Mouse (Mus musculus) embryonic facial prominence, embryonic 10.5 days (tissue): ENCODE measurements around the gene Clec2l. TPM values are rescaled to one million over a fixed set of nuclear protein-coding genes. Genes with fewer than 3 reads are reported as not detected.

ENCODE experiments used
- DNase-seq: peaks from one replicate; pipeline ENCODE4 v3.0.0-alpha.2; 2017; ENCODE audit warnings: low spot score
- H3K27ac ChIP-seq: fragments of 300-500 bp; sonication (generic); replicated peaks from 2 replicates; pipeline ENCODE4 v1.5.1; 2016; ENCODE audit warnings: mild to moderate bottlenecking
- H3K27me3 ChIP-seq: fragments of 300-500 bp; sonication (generic); replicated peaks from 2 replicates; pipeline ENCODE4 v1.6.1; 2016; ENCODE audit warnings: low read depth, mild to moderate bottlenecking; ENCODE audit not compliant: poor library complexity, severe bottlenecking
- H3K36me3 ChIP-seq: fragments of 300-500 bp; sonication (generic); replicated peaks from 2 replicates; pipeline ENCODE4 v1.6.1; 2016; ENCODE audit warnings: mild to moderate bottlenecking, moderate library complexity
- H3K4me1 ChIP-seq: fragments of 300-500 bp; sonication (generic); 2 replicates; pipeline ENCODE4 v1.6.1; 2016
- H3K4me3 ChIP-seq: fragments of 300-500 bp; sonication (generic); 2 replicates; pipeline ENCODE4 v1.5.1; 2016; ENCODE audit warnings: mild to moderate bottlenecking, moderate library complexity
- H3K9me3 ChIP-seq: fragments of 300-500 bp; sonication (generic); 2 replicates; pipeline ENCODE4 v1.6.1; 2016; ENCODE audit warnings: mild to moderate bottlenecking
- WGBS: fragments of 180-500 bp; shearing (Covaris S2); methylation state at CpG from one replicate; pipeline ENCODE4 v1.1.7; 2016; 5-methylcytosine and 5-hydroxymethylcytosine counted together
- polyA plus RNA-seq: library from polyadenylated mRNA; unstranded; fragments of >200 nt; fragmentation: Nextera tagmentation; extraction: Ambion mirVana; gene quantifications from 2 replicates; pipeline ENCODE4 v1.2.1, GENCODE M21; 2016

Gene Clec2l
- polyA plus RNA-seq, 1 experiment from 2014 or later = 0.97 TPM

- H3K27me3 ChIP-seq = no peaks in the 10 kb centered on the region
- H3K36me3 ChIP-seq = peaks cover 96% of the 10 kb centered on the region
- no peaks in the 10 kb centered on the region for H3K9me3 ChIP-seq
- DNase-seq = peak; percentile 47
- 30% methylated on average over 6 of the region's 6 CpGs for WGBS
- H3K4me1 ChIP-seq = peaks cover 31% of the 10 kb centered on the region
- H3K27ac ChIP-seq = 0 out of 2 replicates have a peak overlapping the region, but pooled peaks have one; percentile 8
- H3K4me3 ChIP-seq = no peak overlapping the region
These were observed 40.0 kb downstream of the Clec2l start for GRCm38 (mm10) chr6:38702810-38703399.

DNA sequence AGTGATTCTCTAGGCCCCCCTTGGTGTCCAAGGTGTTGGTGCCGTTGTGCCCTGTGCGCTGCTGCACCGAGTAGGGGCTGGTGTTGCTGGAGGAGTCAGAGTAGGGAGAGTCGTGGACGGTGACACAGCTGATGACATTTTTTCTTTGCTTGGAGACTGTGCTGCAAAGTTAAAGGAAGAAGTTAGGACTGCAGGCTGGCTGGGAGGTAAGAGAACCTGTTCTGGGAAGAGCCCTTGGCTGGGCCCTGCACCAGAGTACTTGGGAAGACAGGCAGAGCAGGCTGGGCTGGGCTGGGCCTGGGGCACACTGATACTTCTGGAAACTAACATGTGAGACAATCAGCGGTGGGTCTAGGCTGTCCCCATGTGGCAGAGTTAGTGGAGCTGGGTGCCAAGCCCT is 40.7 kb downstream of the Clec2l start:
- Histone ChIP-seq H3K4me1 (peaks cover 31% of the 10 kb centered on the region), H3K36me3 (peaks cover 96% of the 10 kb centered on the region), H3K9me3 (no peaks in the 10 kb centered on the region), H3K27me3 (no peaks in the 10 kb centered on the region), H3K4me3 (no peak overlapping the region), H3K27ac (no peak overlapping the region; the same call in 1 of the 2 replicates)
- WGBS = 86% methylated on average over 6 of the region's 6 CpGs
- no peak for DNase-seq

DNA sequence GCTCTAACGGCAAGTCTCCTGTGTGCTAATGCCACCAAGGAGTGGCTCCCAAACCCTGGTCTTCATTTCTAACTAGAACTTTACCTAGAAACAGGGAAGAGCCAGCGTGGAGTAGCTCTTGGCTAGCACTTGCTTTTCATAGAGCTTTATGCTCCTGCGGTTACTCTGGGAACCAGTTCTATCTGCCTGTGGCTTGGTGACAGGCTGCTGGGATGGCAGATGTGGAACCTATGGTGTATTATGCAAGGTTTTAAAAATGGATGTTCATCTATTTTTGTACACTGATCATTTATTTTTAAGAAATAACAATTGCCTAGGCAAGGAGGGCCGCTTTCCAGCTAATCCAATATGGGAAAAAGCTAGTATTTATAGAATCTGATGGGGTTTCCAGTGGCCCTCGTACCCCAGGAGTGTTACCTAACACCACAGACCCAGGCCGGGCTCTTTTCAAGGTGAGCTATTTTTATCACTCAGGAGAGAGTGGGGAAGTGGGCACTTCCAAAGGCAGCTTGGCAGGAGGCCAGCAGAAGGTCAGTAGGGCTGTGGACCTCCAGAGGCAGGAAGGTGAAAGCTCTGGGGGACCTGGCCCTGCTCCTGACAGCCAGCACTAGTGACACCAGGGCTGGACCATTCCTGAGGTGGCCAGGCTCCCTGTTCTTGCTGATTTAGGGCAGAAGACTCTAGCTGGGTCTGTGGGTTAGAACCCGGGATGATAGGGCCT is 41.6 kb downstream of the Clec2l start:
- WGBS = 87% methylated on average over 7 of the region's 7 CpGs
- no peaks in the 10 kb centered on the region for H3K27me3 ChIP-seq
- H3K36me3 ChIP-seq = peaks cover 96% of the 10 kb centered on the region

DNA sequence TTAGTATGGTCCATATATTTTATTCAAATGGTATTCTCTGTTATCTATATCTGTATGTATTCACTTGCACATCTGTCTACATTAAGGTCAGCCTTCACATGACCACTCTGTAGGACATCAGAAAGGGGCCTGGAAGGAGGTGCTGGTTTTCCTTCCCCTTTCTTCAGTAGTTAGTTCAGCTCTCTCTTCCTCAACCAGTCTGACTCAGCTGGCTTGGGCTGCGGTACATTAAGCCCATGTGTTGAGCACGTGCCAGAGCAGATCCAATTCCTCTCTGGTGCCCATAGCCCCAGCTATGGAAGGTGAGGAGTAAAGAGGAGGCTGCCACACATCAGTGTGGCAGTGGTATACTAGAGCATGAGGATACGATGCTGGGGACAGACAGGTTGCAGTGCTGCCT is 47.6 kb downstream of the Clec2l start:
- no peaks in the 10 kb centered on the region for H3K27me3 ChIP-seq
- H3K4me3 ChIP-seq = no peak overlapping the region
- H3K27ac ChIP-seq = no peak overlapping the region
- no peaks in the 10 kb centered on the region for H3K9me3 ChIP-seq
- WGBS = 91% methylated on average over 3 of the region's 3 CpGs
- peaks cover 99% of the 10 kb centered on the region for H3K36me3 ChIP-seq
- no peaks in the 10 kb centered on the region for H3K4me1 ChIP-seq
- no peak for DNase-seq

More for the DNA sequence above, 41.6 kb downstream of the Clec2l start:
- DNase-seq = no peak
- H3K4me3 ChIP-seq = no peak overlapping the region
- no peak overlapping the region for H3K27ac ChIP-seq
- no peaks in the 10 kb centered on the region for H3K9me3 ChIP-seq
- peaks cover 31% of the 10 kb centered on the region for H3K4me1 ChIP-seq

DNA sequence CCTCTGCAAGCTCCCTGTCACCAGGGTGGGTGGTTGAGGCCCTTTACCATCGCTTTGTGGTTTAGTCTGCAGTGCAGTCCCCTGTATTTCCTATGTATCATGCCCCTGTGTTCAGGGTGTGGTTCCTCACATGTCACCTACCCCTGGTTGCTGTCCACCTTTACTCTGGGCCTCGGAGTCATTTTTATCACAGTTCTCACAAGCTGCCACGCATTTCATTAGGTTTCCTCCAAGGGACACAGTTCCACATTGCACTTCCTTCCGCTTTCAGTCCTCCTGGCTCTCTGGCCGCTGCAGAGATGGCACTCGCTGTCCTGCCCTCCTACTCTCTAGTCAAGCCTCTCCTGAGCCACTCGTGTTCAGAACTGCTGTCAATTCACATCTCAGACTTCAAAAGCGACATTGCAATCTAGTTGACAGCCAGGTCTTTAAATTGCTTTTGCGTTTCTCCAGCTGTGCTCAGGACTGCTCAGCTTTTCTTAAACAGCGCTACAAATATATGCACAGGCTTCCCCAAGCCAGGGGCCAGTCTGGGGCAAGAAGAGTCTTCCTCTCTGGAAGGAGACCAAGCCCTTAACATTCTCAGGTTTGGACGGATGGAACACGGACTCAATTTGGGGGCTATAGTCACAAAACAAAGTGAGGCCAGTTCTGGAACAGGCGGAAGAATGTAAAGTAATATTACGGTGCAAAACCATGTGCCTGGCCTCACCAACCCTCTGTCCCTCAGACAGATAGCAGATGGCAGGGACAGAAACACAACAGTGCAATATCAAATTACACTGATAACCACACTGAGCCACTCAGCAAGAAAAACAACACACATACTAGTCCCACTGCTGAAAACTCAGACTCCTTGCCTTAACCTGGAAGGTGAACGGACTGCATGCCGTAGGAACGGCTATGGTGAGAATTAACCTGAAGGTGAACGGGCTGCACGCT is 51.4 kb downstream of the Clec2l start:
- H3K4me1 ChIP-seq = no peaks in the 10 kb centered on the region
- no peaks in the 10 kb centered on the region for H3K9me3 ChIP-seq
- H3K36me3 ChIP-seq = peaks cover 100% of the 10 kb centered on the region
- H3K4me3 ChIP-seq = no peak overlapping the region
- no peaks in the 10 kb centered on the region for H3K27me3 ChIP-seq
- 86% methylated on average over 19 of the region's 19 CpGs for WGBS
- no peak overlapping the region for H3K27ac ChIP-seq
- no peak for DNase-seq

GRCm38 (mm10) chr6:38715881-38716280 is 53.0 kb downstream of the Clec2l start:
- Histone ChIP-seq H3K27ac (no peak overlapping the region), H3K4me1 (no peaks in the 10 kb centered on the region), H3K9me3 (no peaks in the 10 kb centered on the region), H3K4me3 (no peak overlapping the region), H3K36me3 (peaks cover 100% of the 10 kb centered on the region), H3K27me3 (no peaks in the 10 kb centered on the region)
- DNase-seq = no peak
- WGBS = 96% methylated on average over 16 of the region's 16 CpGs

DNA sequence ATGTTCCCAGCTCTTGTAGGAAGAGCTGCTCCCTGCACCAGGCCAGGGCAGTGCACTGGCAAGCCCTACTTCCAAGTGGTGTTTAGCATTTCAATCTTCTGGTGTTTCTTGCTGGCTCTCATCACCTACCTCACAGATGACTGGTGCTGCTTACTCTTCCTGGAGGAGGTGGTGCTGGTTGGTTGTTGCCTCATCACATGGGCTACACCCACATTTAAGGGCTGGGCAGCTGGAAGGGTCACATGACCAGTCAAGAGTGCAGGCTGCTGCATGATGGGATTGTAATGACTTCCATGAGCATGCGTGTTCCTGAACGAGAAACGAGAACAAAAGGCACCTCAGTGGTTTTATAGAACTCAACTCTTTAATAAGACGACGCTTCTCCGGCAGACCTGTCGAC is 55.8 kb downstream of the Clec2l start:
- no peaks in the 10 kb centered on the region for H3K27me3 ChIP-seq
- no peak overlapping the region for H3K27ac ChIP-seq
- H3K9me3 ChIP-seq = no peaks in the 10 kb centered on the region
- DNase-seq = no peak
- WGBS = 94% methylated on average over 7 of the region's 7 CpGs
- no peak overlapping the region for H3K4me3 ChIP-seq
- peaks cover 4% of the 10 kb centered on the region for H3K4me1 ChIP-seq
- H3K36me3 ChIP-seq = peaks cover 91% of the 10 kb centered on the region

DNA sequence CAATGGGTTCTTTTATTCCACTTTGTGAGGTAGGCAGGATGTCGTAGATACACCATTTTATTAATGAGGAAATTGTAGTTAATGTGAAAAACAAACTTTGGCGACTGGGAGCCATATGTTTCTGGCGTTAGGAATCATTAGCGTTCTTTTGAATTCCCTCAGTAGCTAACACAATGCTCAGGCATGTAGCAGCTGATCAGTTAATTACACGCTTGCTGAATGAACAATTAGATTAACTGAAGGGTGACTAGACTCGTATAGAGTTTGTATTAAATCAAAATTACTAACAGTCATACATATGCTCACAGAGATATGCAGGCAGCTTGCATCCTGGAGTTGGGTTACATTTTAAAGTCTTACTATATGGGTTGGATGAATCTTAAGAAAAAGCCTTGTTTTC is 56.4 kb downstream of the Clec2l start:
- H3K4me3 ChIP-seq = no peak overlapping the region
- H3K27ac ChIP-seq = no peak overlapping the region
- WGBS = 78% methylated on average over 6 of the region's 6 CpGs
- H3K4me1 ChIP-seq = peaks cover 4% of the 10 kb centered on the region
- no peaks in the 10 kb centered on the region for H3K9me3 ChIP-seq
- H3K27me3 ChIP-seq = no peaks in the 10 kb centered on the region
- no peak for DNase-seq
- H3K36me3 ChIP-seq = peaks cover 89% of the 10 kb centered on the region

- DNase-seq = peak; percentile 47
- H3K9me3 ChIP-seq = no peaks in the 10 kb centered on the region
- H3K36me3 ChIP-seq = peaks cover 82% of the 10 kb centered on the region
- peaks cover 4% of the 10 kb centered on the region for H3K4me1 ChIP-seq
- H3K27ac ChIP-seq = no peak overlapping the region
- 77% methylated on average over 1 of the region's 1 CpGs for WGBS
- no peak overlapping the region for H3K4me3 ChIP-seq
- no peaks in the 10 kb centered on the region for H3K27me3 ChIP-seq
These were observed 58.5 kb downstream of the Clec2l start for GRCm38 (mm10) chr6:38721361-38721760.

DNA sequence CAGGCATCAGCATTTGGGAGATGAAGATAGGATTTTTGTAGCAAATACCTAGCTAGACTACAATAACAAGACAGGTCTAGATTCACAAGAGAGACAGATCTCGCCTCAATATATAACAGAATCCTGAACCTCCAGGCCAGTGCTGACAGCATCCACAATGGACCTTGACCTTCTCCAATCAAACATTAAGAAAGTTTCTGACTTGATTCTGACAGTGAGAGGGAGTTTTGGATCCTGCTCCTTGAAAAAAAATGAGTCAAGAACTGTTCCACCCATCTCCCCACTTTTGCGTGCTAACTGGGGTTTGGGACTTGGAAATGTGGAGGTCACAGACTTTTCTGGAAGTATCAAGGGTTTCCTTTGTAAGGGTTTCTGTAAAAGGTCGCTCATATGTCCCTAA is 62.6 kb downstream of the Clec2l start:
- no peak for DNase-seq
- whole genome bisulfite sequencing = 94% methylated on average over 3 of the region's 3 CpGs
- Histone ChIP-seq H3K4me3 (no peak overlapping the region), H3K27ac (no peak overlapping the region), H3K36me3 (peaks cover 78% of the 10 kb centered on the region), H3K27me3 (no peaks in the 10 kb centered on the region), H3K4me1 (peaks cover 4% of the 10 kb centered on the region), H3K9me3 (no peaks in the 10 kb centered on the region)
